Mouse (Mus musculus) C2C12 (cell line): Measurements from ENCODE around the gene Ing4. TPM values are rescaled to one million over a fixed set of nuclear protein-coding genes. Genes with fewer than 3 reads are reported as not detected.

ENCODE experiments used
- H3K27me3 ChIP-seq: one replicate; pipeline ENCODE4 v1.6.1; 2011; ENCODE audit not compliant: control insufficient read depth, insufficient read depth, insufficient read length
- H3K36me3 ChIP-seq: one replicate; pipeline ENCODE4 v1.6.1; 2011; ENCODE audit not compliant: control insufficient read depth, insufficient read depth
- H3K4me3 ChIP-seq: one replicate; pipeline ENCODE4 v1.5.1; 2011; ENCODE audit warnings: mild to moderate bottlenecking, control low read depth; ENCODE audit not compliant: poor library complexity, insufficient read depth, severe bottlenecking
- H3K79me2 ChIP-seq: one replicate; pipeline ENCODE4 v1.6.1; 2011; ENCODE audit not compliant: control insufficient read depth, insufficient read depth
- H3K79me3 ChIP-seq: one replicate; pipeline ENCODE4 v1.6.1; 2011; ENCODE audit warnings: low read depth, control low read depth
- H3ac ChIP-seq: one replicate; pipeline ENCODE3; 2011; ENCODE audit warnings: low read depth; ENCODE audit not compliant: control insufficient read depth, insufficient read length
- CEBPB ChIP-seq: IDR thresholded peaks from one replicate; pipeline ENCODE4 v1.6.1; 2011; ENCODE audit warnings: low read depth, mild to moderate bottlenecking, control low read depth, moderate library complexity
- CTCF ChIP-seq: IDR thresholded peaks from one replicate; pipeline ENCODE4 v1.5.1; 2011; ENCODE audit not compliant: control insufficient read depth, insufficient read depth, insufficient read length
- FOSL1 ChIP-seq: IDR thresholded peaks from one replicate; pipeline ENCODE4 v1.8.0; 2011; ENCODE audit warnings: mild to moderate bottlenecking, low read length; ENCODE audit not compliant: poor library complexity, insufficient read depth, severe bottlenecking
- MAX ChIP-seq: IDR thresholded peaks from one replicate; pipeline ENCODE4 v1.6.1; 2011; ENCODE audit warnings: mild to moderate bottlenecking, control low read depth
- MYOD1 ChIP-seq: IDR thresholded peaks from one replicate; pipeline ENCODE4 v1.6.1; 2011; ENCODE audit warnings: low read depth; ENCODE audit not compliant: control insufficient read depth, insufficient read length
- MYOG ChIP-seq: IDR thresholded peaks from one replicate; pipeline ENCODE4 v1.6.1; 2011; ENCODE audit not compliant: control insufficient read depth, insufficient read length; ENCODE audit errors: extremely low read depth
- USF1 ChIP-seq: IDR thresholded peaks from one replicate; pipeline ENCODE4 v1.6.1; 2011; ENCODE audit warnings: low read depth, mild to moderate bottlenecking, control low read depth, moderate library complexity
- polyA plus RNA-seq: library from polyadenylated mRNA; unstranded; fragments of >200 nt; fragmentation: generic; extraction: Trizol; gene quantifications from one replicate; pipeline ENCODE4 v1.2.1, GENCODE M21; 2012; ENCODE audit warnings: missing spikeins

Gene Ing4
- polyA plus RNA-seq, 1 experiment, result 23.6 TPM

DNA sequence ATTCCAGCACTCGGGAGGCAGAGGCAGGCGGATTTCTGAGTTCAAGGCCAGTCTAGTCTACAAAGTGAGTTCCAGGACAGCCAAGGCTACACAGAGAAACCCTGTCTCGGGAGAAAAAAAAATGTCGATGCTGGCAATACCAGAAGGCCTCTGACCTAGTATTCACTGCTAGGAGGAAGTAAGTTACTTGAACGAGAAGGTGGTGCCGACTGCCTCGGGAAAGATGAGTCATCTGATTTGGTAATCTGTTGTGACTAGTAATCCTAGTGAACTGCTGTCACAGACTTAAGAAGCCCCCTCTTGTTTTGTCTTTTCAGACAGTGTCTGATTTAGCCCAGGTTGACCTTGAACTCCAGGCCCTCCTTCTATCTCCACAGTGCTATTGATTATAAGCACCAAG, 1.5 kb downstream of the Ing4 start:
- TF ChIP-seq CTCF (no peak), USF1 (no peak), MYOD1 (no peak), CEBPB (no peak), MYOG (no peak), FOSL1 (no peak), MAX (no peak)
- peaks cover 36% of the 10 kb centered on the region for H3K36me3 ChIP-seq

DNA sequence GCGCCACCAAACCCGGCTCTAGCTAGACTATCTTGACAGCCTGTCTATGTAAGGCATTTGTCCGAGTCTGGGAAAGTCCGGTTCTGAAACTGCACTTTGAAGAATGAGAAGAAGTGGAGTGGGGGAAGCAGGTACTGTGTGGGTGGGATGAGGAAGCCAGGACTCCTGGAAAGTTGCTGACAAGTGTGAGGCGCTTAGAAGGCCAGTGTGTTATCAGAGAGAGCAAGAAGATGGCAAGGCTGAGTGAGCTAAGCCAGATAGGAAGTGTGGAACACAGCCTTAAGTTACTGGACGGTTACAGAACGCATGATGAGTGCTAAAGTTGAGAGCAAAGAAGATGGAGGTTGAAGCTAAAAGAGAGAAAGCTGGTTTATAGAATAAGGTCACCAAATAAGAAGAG, 2.5 kb downstream of the Ing4 start:
- Histone ChIP-seq H3K27me3 (no peaks in the 10 kb centered on the region), H3K79me2 (peaks cover 14% of the 10 kb centered on the region), H3K79me3 (peaks cover 7% of the 10 kb centered on the region), H3K36me3 (peaks cover 40% of the 10 kb centered on the region), H3K4me3 (no peak overlapping the region), H3ac (no peak overlapping the region)
- TF ChIP-seq CTCF, result no peak
- no peak for TF ChIP-seq MYOG
- TF ChIP-seq USF1, result no peak
- TF ChIP-seq MYOD1, result no peak
- TF ChIP-seq MAX, result no peak
- TF ChIP-seq FOSL1, result no peak
- TF ChIP-seq CEBPB, result no peak

More for the DNA sequence above, 1.5 kb downstream of the Ing4 start:
- Histone ChIP-seq H3K79me3 (peaks cover 7% of the 10 kb centered on the region), H3K79me2 (peaks cover 14% of the 10 kb centered on the region), H3K27me3 (no peaks in the 10 kb centered on the region), H3K4me3 (no peak overlapping the region), H3ac (no peak overlapping the region)

DNA sequence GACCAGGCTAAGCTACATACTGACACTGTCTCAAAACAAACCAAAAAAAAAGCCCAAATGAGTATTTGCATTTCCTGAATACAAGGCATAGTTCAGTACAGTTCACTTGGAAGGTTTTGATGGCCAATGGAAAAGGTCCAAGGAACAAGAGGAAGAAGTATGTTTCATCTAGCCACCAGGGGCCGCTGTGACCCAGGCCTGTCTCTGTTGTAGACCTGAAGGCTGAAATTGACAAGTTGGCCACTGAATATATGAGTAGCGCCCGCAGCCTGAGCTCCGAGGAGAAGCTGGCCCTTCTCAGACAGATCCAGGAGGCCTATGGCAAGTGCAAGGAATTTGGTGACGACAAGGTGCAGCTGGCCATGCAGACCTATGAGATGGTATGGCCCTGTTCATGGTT, 7.1 kb downstream of the Ing4 start:
- peak; percentile 36 for TF ChIP-seq CTCF
- TF ChIP-seq CEBPB, result no peak
- Histone ChIP-seq H3K27me3 (no peaks in the 10 kb centered on the region), H3K79me2 (no peaks in the 10 kb centered on the region), H3K4me3 (no peak overlapping the region), H3K36me3 (peaks cover 45% of the 10 kb centered on the region), H3ac (no peak overlapping the region), H3K79me3 (no peaks in the 10 kb centered on the region)

DNA sequence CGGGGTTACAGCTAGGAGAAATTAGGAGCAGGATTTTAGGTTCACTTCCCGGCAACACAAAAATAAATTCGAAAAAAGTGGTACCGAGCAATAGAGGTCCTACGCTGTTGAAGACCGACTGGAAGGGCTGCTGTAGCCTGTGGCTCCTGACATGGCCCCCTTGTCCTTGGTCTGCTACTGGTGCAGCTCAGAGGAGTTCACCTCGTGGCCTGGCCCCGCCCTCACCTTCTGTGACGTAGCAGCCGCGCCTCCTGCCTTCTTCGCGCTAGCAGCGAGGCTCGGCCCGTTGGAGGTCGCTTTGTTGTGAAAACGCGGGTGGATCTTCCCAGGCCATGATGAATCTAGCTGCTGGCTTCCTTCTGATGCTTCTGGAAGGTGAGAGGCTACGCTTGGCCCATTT, 10.1 kb downstream of the Ing4 start, which contains the start of gene Acrbp:
TSS of gene Acrbp (plus strand) at position 12 of the 400 bp plus-strand sequence.
- H3ac ChIP-seq, result no peak within 1 kb of the TSS
- H3K79me3 ChIP-seq, result no peaks in the 10 kb centered on the region
- H3K4me3 ChIP-seq, result no peak within 1 kb of the TSS
- no peaks in the 10 kb centered on the region for H3K27me3 ChIP-seq
- H3K79me2 ChIP-seq, result no peaks in the 10 kb centered on the region
- no peak for TF ChIP-seq MYOG
- no peak for TF ChIP-seq MYOD1
- TF ChIP-seq MAX, result no peak
- no peak for TF ChIP-seq CEBPB
- TF ChIP-seq USF1, result no peak
- no peak for TF ChIP-seq FOSL1
- no peak for TF ChIP-seq CTCF
- H3K36me3 ChIP-seq, result peaks cover 42% of the 10 kb centered on the region

DNA sequence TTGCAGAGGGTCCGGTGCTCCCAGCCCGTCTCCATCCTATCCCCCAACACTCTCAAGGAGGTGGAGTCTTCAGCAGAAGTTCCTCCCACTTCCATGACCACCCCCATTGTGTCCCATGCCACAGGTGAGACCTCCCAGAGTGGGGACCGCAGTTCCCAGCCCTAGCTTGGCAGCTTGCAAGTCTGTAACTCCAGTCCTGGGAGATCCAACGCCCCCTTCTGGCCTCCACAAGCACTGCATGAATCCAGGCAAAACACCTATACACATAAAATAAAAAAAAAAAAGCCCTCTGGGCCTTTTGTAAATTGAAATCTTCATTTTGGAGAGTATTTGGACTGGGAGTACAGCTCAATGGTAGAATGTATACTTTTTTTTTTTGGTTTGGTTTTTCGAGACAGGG, 11.7 kb downstream of the Ing4 start:
- peaks cover 29% of the 10 kb centered on the region for H3K36me3 ChIP-seq
- no peak overlapping the region for H3ac ChIP-seq
- no peaks in the 10 kb centered on the region for H3K27me3 ChIP-seq
- TF ChIP-seq CTCF (no peak), FOSL1 (no peak), CEBPB (no peak), MYOG (no peak), MAX (no peak), USF1 (no peak)
- H3K79me3 ChIP-seq, result no peaks in the 10 kb centered on the region
- no peaks in the 10 kb centered on the region for H3K79me2 ChIP-seq
- H3K4me3 ChIP-seq, result no peak overlapping the region

DNA sequence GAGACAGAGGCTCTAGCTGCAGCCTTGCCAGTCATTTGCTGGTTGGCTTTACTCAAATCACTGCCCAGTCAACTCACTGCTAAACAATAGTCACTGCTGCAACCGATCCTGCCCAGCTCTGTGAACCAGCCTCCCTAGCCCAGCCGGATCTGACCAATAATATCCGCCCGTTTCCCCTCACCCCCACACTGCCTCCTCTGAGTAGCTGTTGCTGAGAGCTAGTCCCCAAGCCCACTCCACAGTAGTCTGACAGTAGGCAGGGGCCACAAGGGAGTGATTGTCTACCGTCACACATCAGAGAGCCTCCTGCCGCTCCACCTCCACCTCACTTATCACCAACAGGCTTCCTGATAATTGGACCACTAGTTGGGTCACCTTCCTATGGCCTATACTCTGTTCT, 21.9 kb downstream of the Ing4 start:
- Histone ChIP-seq H3K4me3 (no peak overlapping the region), H3K79me3 (no peaks in the 10 kb centered on the region), H3K79me2 (no peaks in the 10 kb centered on the region), H3K36me3 (no peaks in the 10 kb centered on the region), H3K27me3 (peaks cover 23% of the 10 kb centered on the region), H3ac (no peak overlapping the region)
- TF ChIP-seq CEBPB (no peak), USF1 (no peak), CTCF (no peak), MAX (no peak), FOSL1 (no peak), MYOD1 (no peak), MYOG (no peak)
